Mouse (Mus musculus) gastrocnemius, postnatal 25 days (tissue): ENCODE data around the gene Tbc1d10c. TPM values are rescaled to one million over a fixed set of nuclear protein-coding genes. Genes with fewer than 3 reads are reported as not detected.

ENCODE experiments used
- DNase-seq: peaks from one replicate; pipeline ENCODE4 v3.0.0; 2022
- total RNA-seq, 2 experiments: library from RNA; stranded (reverse); gene quantifications; 1 replicate in 1 of 2; 2 replicates in 1 of 2; pipeline ENCODE4 v1.2.3; 2021

The Tbc1d10c gene
- total RNA-seq, 2 experiments from 2014 or later = 4.7 to 5.9 TPM

GRCm38 (mm10) chr19:4192251-4192985 lies 1.3 kb upstream of the Tbc1d10c start:
- DNase-seq = no peak

- peak; percentile 96 for DNase-seq
These were observed 605 bp upstream of the Tbc1d10c start, which contains the start of gene Ppp1ca for GRCm38 (mm10) chr19:4191528-4192250. Gene Ppp1ca, plus strand, starts transcription at chr19:4192065.

GRCm38 (mm10) chr19:4189051-4189620 lies 1.9 kb downstream of the Tbc1d10c start:
- DNase-seq = no peak

GRCm38 (mm10) chr19:4187303-4187702 lies 3.8 kb downstream of the Tbc1d10c start:
- DNase-seq = no peak

DNA sequence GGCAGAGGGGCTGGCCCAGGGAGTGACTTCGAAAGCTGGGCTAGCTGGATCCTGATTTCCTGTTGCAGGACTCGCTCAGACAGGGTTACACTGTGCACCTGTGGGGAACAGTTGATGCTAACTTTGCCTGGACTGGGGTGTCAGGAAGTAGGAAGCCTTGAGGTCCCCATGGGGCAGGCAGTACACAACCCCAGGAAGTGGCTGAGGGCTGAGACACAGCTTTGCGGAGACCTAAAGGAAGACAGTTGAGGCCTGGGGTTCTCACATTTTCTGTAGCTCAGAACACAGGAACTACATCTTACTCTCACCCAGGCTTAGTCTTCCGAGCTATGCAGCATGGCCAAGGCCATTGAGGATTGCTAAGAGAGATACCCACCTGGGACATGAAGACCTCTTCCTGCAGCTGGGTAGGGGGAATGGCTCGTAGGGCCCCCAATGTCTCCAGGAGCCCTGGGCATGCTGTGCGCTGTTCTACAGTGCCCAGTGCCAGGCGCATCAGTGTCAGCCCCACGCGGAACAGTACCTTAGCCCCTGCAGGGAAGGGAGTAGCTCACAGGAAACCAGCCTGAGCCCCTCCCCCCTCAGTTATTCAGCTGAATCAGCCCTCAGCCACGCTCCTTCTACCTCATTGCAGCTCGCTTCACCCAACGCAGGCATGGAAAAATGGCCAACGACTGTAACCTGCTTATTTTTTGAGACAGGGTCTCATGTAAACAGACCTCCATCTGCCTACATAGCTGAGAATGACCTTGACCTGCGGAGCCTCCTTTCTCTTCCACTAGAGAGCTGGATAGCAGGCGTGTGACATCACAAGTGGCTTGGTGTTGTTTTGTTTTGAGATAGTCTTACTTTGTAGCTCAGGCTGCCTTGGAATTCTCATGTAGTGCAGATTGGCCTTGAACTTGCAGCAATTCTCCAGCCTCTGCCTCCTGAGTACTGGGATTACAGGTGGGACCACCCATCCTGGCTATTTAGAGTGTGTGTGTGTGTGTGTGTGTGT lies 5.8 kb downstream of the Tbc1d10c start:
- DNase-seq = no peak

DNA sequence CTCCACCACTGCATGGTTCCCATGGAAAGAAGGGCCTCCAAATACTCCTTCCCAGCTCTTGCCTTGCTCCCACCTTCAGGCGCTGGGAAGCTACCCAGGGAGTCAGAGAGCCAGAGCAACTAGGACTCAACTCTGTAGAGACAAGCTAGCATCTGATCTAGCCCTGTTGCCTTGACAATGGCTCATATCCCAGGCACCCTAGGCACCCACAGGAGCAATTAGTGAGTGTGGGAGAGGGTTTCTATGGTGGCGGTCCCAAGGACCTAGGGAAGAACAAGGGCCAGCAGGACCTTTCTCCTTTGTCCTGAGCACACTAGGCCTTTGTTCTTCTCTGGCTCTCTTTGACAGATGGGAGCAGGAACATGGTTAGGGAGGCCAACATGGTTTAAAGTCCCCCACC lies 7.4 kb downstream of the Tbc1d10c start:
- no peak for DNase-seq

GRCm38 (mm10) chr19:4181892-4182291 lies 9.2 kb downstream of the Tbc1d10c start:
- DNase-seq = no peak

DNA sequence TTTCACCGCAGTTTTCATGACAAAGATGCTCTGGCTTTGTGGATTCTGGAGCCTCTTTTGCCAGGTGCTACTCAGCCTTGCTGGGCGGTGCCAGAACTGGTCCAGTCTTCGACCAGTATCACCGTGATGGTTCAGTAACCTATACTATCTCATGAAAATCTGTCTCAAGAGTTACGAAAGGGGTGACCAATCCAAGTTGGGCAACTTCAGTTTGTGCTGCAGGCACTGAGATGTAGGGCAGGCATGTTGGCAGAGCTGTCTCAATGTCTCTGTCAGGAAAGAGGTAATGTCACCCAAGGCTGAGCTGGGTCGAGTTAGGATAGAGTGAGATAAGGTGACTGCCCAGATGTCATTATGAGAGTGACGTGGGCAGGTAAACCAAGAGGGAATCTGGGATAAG lies 10.7 kb downstream of the Tbc1d10c start:
- no peak for DNase-seq

- peak; percentile 60 for DNase-seq
These were observed 15.6 kb downstream of the Tbc1d10c start, which contains the start of gene Carns1 for GRCm38 (mm10) chr19:4175368-4175947. Gene Carns1, minus strand, starts transcription at chr19:4175479.

DNA sequence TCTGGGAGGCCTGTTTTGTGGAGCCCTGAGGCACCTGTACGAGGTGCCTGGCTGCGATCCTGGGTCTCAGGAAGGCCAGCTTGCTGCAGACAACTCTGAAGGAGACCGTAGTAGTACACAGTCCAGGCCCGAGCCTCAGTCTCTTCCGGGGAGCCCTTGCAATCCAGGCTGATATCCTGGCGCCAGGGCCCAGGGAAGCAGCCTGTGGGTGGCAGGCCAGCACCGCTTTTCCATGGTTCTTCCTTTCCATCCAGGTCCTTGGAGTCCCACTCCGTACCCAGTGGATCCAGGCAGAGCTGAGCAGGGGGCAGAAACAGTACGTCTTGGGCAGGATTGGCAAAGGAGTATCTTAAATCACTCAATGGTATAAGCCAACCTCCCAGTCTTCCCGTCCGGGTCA lies 18.2 kb downstream of the Tbc1d10c start:
- no peak for DNase-seq

DNA sequence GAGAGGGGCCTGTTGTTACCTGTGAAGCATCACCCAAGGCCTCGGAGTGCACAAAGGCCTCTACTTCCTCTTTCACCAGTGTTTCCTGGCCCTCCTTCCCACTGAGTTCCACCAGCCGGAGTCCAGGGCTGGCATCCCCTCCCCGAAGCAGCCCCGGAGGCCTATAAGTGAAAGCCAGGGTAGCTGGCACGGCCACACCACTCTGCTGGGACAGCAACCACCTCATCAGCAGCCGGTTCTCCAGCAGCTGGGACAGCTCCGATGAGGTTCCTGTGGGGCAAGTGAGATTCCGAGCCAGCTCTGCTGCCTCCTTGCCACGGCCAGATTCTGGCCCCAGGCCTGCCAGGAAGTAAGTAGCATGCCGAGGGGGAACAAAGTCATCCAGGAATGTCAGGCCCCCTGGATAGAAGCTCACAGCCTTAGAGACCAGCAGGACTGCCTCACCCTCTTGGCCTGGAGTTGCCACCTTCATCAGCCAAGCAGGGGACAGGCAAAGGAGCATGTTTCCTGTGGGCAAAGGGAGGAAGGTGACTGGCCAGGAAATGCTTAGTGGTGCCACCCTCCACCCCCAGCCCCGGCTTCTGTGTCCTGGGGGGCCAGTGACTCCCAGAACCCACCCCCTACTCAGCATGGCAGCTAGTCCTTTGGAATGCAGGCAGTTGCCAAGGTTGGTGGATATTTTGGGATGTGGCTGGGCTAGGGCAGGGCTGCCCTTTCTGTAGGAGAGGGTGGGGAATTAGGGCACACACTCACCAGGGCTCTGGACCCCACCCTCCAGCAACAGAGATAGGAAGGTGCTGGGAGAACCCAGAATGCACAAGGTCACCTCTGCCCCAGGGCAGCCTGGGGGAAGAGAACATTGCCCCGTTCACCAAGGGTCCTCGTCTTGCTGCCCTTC lies 19.4 kb downstream of the Tbc1d10c start:
- DNase-seq = peak; percentile 74

DNA sequence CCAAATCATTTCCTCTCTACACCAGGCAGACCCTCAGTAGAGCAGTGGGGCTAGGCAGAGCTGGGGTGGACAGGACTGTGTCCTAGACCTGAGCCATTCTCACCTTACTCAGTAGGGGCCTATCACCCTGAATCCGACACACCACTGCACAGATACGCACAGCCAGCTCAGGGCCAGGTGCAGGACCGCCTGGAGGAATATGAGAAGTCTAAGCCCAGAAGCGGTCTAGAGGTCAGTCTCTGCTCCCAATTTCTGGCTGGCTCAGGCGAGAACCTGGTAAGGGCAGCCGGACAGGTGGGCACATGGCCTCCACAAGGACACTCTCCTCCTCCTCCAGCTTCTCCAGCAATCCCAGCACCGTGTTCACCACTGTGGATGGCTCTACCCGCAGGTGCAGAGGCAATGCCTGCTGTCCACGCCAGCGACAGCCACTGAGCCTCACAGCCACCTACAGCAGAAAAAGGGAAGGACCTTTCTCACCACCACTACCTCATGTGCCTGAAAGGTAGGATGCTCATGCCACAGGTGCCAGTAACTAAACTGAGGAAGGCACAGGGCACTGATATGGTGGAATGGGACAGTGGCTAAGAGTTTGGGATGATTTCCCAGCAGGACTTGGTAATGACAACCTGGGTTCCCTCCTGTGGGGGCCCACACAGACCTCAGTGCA lies 20.2 kb downstream of the Tbc1d10c start:
- no peak for DNase-seq

- DNase-seq = no peak
These were observed 21.3 kb downstream of the Tbc1d10c start for GRCm38 (mm10) chr19:4169810-4170209.

DNA sequence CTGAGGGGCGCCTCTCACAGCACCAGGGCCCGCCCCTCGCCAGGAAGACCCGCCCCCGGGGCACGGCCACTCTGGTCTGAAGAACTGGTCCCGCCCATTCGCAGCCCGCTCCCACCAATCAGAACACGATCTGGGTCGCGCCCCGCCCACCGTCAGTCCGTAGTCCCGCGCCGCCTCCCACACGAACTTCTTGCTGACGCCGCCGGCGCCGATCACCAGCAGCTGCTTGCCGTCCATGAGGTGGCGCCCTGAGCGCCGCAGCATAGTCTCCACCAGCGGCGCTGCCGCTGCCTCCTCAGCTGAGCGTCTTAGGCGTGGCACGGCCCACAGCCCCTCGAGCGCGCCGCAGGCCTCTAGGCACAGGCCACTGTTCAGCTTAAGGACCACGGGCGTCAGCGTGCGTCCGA lies 21.7 kb downstream of the Tbc1d10c start:
- DNase-seq = peak; percentile 99

- no peak for DNase-seq
These were observed 24.2 kb downstream of the Tbc1d10c start for GRCm38 (mm10) chr19:4166678-4167476.

DNA sequence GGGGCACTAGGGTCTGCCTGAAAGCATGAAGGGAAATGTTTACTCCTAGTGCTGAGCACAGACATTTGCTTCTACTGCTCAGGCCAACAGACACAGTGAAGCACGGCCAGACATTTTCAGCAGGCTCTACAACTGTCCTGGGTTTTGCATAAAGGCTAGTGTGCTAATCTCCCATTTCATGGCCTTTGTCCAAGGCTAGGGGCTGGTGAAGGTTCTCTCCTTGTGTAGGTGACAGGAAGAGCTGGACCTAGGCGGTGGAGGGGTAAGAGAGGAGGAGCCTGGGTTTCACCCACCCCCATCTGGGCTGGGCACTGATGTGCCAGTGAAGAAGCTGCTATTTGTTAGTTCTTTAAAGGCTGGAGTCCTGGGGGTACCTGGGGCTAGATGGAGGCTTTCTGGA lies 26.4 kb downstream of the Tbc1d10c start:
- no peak for DNase-seq

- DNase-seq = no peak
These were observed 27.0 kb downstream of the Tbc1d10c start for GRCm38 (mm10) chr19:4164100-4164499.

DNA sequence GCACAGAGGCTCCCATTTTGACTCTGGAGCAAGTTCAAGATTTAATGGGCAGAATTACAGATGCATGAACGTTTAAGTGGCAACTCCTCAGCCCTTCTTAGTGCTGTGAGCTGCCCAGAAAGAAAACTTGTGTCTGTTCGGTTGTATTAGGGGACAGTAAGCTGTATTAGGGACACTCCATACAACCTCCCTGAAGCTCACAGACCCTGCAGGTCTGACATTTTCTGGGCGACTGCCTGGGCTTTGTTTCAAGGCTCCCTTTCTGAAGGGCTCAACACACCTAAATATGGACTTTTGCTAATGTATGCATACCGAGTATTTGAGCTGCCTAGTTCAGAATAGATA lies 27.6 kb downstream of the Tbc1d10c start:
- no peak for DNase-seq
